Mouse (Mus musculus): Measurements from ENCODE around the gene Zswim4.

The Zswim4 gene

DNA sequence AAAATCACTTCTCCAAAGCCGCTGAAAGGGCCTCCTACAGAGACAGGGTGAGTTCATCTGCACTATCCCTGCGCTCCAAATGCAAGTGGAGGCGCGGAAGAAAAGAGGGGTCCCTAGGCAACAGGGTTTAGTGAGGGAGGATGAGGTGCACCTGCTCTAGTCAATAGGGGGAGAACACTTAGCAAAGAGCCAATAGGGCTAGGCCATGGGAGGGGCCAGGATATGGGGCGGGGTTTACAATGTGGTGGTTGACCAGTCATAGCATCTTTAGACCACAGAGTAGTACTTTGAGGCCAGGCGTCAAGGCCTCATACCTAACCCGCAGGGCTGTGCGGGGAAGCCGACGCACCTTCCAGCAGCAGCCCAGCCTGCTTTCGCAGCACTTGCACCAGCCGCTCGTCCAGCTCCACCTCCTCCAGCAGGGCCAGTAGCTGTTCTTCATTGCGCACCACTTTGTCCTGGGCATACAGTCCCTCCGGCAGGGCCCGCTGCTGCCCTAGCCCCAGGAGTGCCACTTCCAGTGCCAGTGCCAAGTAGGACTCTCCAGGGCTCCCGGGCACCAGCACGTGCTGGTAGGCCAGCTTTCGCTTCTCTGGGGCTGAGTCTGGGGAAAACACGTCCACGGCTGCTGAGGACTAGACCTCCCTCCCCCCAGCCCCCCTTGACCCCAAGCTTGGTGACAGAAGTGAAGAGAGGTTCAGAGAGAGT, 13.4 kb downstream of the Zswim4 start:
- DNase-seq, result no peak

DNA sequence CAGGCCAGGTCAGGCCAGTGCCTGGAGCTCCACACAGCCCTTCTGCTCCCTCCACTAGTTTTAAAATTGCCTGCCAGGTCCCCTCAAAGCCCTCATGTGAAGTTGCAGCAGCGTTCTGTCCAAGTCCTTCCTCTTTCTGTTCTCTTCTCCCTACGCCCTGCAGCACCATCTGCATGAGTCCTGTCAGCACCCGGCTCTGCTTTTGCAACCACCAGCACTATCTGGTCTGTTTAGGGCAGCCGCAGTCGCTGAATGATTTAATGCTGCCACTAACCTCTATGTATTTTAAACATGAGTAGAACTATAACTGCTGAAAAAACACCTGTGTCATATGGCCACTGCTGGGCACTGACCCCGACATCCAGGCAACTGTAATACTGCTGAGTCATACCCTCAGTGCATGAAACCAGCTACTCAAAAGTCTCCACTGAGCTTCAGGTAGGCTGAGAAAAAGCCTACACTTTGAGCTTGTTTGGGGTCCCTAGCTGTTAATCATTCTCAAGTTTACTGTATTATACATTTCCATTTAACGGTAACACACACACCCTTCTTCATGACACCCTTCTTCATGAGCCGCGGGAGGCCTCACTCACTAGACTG, 14.2 kb downstream of the Zswim4 start:
- DNase-seq, result no peak

DNA sequence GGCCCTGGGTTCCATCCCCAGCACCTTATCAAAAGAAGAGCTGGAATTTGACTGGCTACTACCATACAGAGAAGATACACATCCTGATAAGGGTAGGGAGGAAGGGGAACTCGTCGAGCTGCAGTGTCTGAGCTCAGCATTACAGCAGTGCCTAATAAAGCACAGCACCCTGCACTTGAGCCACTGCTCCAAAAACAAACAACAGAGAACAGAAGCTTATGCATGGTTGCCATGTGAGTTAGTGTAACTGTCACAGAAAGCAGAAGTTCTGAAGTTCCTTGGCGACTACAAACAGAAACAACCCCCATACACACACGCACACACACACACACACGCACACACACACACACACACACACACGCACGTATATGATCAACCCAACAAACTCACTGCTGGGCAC, 16.8 kb downstream of the Zswim4 start:
- DNase-seq, result no peak

DNA sequence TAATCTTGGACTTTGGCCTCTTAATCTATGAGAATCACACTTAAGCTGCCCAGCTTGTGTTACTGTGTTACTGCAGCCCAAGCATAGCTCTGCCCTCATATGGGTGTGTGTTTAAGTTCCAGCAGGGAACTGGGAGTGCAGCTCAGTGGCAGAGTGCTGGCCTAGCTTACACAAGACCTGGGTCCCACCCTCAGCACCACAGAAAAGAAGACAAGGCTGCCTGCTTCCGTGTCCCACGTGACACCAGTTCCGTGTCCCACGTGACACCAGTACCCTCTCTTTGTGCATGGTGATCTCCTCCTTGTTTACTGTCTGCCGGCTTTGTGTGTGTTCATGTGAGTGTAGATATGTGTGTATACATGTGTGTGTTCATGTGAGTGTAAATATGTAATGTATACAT, 18.7 kb downstream of the Zswim4 start:
- DNase-seq, result no peak

DNA sequence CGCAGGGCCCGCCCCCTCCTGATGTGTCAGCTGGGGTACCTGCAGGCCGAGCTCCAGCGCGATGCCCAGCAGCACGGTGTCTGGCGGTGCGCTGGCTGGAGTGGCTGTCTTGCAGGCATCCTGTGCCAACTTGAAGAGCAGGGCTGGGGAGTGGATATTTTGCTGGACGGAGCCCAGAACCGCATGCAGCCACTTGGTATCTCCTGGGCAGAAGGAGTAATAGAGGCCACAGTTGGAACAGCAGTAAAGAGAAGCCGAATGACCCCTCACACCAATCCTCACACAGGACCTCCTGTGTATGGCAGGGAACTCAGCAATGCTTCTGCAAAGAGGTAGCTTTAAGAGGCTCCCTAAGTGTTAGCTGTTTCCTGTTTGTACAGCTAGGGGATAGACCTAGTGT, 19.6 kb downstream of the Zswim4 start:
- no peak for DNase-seq

DNA sequence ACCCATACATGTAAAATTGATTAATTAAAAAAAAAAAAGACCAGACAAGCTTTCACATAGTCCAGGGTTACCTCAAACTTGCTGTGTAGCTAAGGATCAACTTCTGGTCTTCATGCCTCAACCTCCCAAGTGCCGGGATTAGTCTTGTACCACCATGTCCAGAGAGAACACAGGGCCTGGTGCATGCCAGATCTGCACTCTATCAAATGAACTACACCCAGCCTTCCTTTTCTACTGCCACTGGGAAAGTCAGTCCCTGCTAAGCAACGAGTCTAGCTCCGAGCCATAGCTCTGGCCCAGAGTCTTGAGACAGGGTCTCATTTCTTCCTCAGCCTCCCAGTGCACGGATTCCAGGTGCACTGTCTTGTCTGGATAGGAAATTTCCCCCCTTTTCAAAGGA, 23.6 kb downstream of the Zswim4 start:
- DNase-seq, result no peak

DNA sequence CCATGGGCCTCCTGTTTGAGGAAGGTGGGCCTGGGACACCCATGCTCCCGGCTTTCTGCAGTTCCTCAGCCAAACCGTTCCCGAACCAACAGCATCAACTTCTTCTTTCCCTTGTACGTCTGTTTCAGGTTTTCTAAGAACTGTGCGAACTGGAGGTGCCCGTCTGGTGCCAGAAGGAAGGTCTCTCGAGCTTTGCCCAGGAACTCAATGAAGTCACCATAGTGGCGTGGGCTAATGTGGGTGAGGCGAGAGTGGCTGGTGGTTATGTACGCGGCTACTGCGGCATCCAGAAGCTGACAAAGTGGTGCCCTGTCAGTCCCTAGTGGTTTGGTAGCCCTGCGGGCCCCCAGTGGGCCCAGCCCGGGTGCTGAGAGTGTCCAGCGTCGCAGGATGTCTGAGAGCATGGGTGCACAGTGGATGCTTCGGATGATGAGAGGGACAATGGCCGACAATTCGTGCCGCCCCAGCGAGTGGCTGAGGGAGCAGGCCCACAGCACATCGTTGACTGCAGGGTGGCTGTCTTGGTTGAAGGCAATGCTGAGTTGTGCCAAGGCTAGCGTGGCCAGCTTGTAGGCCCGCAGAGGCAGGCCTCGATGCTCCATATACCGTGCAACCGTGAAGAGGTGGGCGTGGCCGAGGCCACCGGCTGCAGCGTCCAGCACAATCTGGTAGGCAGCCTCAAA, 24.8 kb downstream of the Zswim4 start:
- DNase-seq, result no peak

DNA sequence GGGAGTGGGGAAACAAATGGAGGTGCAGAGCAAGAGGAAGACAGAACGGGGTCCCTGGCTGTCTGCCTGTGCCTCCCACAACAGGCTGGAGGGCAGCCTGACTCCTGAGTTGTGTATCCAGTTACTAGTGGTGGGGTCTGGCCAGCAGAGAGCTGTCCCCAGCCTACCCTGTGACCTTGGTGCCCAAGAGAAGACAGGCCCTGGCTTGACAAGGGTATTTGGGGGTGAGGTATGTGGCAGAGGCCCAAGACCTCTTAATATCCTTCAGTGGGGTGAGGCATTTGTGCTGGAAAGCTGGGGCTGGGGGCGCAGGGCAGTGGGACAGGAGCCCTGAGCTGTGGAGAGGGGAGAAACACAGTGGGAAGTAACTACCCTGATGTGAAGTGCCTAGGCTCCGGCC, 25.7 kb downstream of the Zswim4 start:
- no peak for DNase-seq

DNA sequence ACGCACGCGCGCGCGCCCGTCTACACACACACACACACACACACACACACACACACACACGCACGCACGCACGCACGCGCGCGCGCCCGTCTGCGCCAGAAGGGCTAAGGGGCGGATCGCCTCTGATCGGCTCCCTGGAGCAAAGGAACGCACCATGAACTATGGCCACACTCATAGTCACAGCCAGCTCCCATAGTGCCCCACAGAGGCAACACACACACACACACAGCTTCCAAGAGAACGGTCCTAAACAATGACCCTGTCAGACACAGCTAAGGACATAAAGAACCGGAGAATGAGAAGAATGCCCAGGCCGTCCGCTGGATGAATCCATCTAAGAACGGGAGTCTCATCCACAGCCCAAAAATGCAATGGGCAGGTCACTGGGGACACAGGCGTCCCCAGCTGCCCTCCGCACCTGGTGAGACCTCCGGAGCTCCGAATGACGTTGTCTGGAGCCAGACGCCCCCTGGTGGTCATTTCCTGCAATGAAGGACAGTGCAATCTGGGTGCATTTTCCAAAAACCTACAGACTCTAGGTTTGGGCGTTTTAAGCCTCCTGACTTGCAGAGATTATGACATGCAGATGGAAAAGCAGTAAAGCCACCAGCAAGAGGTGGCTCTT, 26.6 kb downstream of the Zswim4 start:
- peak; percentile 69 for DNase-seq

DNA sequence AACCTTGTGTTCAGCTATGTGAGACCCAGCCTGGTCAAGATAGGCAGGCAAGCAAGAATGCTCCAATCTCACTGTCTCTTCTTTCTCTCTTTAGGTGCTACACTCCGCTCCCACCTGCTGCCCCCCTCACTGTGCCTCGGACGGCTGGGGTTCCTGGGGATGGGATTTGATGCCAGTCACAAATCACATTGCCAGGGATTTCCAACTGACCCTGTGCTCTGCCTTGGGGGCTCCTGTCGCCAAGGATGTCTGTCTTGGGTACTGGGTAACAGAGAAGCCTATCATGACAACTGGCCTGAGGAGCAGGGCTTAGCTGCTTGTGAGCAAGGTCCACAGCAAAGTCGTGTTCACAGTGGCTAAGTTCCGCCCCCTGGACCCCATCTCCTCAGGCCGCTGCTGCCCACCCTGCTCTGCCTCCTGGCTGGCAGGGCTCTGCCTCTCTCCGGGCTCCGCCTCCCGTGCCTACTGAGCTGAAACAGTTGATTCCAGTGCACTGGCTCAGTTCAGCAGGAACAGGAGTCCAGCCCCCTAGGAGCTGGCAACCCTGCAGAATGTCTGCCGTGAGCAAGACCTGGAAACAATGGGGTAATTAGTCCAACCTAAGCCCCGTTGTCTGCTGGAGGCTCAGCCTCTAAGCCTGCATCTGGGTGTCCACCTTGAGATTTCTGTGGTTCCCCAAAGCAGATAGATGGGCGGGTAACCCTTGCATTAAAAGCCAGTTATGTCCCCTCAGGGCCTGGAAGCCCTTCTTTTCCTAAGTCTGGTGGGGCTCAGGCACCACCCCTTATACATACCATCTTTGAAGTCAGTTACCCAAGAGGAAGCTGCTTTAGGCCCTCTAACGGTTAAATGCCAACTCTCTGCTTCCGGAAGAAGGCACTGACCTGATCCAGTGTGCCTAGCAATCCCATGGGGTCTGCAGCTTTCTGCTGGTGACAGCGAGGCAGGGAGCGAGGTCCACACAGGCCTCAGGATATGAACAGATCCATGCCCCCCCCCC, 28.2 kb downstream of the Zswim4 start:
- DNase-seq, result no peak

DNA sequence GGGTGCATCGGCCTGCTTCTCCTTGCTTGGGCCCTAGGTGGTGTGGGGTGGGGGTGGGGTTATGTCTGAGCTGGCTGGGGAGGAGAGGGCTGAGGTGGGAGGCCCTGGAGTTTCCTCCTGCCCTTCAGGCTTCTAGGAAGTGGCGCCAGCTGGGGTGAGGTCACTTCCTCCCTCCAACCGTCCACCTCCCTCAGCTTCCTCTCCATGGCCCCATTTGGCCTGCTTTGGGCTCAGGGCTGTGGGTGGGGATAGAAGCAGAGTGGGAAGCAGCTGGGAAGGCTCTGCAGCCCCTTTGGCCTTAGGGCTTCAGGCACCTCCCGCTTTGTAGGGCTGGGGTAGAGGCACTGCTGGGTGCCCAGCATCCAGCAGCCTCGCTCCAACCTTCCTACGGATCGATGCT, 29.0 kb downstream of the Zswim4 start:
- no peak for DNase-seq

DNA sequence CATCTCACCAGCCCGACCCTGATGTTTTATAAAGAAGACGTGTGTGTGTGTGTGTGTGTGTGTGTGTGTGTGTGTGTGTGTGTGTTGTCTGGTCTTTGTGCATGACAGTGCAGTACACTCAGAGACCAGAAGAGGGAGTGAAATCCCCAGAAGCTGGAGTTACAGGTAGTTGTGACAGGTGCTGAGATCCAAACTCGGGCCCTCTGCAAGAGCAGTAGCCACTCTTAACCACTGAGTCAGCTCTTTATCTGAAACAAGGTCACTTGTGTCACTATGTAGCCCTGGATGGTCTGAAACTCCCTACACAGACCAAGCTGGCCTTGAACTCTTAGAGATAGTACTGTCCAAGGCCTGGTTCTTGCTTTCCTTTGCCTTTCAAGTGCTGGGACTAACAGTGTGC, 30.2 kb downstream of the Zswim4 start:
- DNase-seq, result no peak

DNA sequence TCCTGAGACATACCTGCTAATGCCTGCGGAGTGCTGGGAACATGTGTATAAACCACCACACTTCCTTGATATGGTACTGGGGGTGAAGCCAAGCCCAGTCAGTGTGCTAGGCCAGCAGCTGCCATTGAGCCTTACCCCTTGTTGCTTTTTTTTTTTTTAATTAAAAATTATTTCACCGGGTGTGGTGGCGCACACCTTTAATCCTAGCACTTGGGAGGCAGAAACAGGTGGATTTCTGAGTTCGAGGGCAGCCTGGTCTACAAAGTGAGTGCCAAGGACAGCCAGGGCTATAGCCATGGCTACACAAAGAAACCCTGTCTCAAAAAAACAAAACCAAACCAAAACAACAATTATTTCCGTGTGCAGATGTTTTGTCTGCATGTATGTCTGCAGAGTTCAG, 31.8 kb downstream of the Zswim4 start:
- DNase-seq, result no peak

DNA sequence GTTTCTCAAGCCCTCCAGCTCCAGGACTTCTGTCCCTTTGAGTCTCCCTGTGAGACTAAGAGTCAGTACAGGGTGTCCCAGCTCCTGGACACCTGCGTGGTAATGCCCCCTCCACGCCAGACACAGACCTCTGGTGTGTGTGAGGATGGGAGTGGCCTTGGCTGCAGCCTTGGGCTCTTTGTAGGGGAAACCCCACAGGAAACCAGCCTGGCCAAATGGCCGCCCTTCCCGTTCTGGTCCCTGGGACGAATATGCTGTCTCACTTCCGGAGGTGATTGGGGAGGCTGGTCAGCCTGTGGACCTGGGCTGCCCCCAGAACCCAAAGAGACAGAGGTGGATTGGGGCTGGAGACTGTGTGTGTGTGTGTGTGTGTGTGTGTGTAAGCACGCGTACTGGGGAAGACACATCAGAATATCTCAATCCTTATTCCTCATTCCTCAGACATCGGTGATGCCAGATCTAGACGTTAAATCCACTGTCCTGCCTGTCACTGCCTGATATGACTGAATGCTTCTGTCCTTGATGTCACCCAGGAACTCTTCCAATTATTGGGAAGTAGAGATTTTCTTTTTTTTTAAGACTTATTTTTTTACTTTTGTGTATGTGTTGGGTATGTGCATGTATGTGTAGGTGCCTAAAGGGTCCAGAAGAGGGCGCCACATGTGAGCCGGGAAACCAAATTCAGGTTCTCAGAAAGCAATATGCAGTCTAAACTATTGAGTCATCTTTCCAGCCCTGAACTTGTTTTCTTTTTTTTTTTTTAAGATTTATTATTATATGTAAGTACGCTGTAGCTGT, 32.7 kb downstream of the Zswim4 start:
- DNase-seq, result no peak

DNA sequence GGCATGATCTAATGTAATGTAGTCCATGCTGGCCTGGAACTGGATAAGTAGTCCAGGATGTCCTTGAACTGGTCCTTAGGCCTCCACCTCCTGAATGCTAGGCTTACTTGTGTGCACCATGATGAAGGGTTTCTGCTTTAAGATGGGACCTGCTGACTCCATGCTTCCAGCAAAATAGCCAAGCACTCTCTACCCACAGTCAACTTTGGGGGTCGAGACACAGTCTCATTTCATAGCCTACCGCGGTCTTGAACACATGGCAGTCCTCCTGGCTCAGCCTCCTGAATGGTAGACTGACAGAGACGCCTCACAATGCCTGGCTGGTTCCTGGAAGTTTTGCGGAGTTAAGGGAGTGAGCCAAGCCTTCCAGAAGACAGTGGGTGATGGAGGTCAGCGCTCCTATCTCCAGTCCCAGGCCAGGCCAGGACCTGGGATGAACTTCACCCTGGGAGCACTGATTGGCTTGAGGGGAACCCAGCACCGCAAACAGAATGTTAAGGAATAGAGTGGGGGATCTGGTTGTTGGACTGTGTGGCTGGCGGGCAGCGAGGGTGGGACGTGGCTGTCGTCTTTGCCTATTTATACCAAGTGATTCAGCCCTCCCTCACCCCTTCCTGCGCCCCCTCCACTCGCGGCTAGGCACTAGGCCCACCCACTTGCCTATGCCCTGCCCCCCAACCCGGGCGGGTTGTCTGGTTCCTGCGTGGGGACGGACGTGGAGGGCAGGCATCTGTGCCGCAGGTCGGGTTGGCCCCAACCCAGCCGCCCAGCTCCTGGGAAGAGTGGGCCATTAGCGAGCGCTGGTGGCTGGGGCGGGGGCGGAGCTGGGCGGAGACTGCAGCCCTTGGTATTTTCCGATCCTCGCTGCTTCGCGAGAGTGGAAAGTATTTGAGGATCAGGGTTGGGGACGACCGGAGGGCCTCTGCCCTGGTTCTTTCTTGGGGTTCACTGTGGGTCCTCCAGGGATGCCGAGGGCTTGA, 33.6 kb downstream of the Zswim4 start:
- no peak for DNase-seq

DNA sequence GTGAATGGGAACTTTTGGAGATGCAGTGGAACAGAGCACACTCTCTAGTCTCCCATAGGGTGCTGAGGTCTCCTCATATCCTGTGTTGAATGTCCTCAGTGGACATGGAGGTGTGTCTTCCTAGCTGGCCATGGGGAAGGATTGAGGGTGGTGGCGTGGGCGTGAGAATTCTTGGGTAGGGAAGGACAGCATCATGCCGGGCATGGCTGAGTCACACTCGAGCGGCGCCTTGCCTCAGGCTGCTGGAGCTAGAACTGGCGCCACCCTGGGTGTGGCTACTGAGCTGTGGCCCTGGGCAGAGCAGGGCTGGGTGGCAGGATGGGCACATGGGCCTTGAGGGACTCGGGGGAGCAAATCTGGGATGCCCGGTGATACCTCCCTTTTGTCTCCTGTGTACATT, 34.4 kb downstream of the Zswim4 start:
- DNase-seq, result no peak

DNA sequence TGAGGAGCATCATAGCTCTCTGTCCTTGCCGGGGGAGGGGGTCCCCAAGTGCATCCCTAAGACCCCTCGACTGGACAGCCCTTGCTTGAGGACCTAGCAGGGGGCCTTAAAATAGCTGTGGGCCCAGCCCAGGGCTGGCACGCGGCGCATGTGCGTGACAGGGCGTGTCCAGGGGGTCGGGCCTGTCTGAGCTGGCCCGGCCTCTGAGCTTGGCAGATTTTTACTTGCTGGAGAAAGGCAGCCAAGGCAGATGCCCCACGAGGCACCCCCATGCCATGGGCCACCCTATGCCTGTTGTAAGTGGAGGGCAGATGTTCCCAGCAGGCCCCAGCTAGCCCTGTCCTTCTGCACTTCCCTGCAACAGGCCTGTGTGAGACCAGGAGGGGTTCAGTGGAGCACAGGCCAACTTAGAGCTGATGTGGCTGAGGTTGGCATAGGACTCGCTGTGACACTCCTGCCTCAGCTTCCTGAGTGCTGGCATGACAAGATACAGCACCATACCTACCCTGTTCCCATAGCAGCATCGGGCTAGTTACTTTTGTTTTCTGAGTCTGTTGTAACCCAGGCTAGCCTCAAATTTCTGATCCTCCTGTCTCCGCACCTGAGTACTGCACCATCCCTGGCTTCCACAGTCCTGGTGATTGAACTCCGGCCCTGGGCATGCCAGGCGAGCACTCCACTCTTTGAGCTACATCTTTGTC, 35.2 kb downstream of the Zswim4 start:
- DNase-seq, result no peak

DNA sequence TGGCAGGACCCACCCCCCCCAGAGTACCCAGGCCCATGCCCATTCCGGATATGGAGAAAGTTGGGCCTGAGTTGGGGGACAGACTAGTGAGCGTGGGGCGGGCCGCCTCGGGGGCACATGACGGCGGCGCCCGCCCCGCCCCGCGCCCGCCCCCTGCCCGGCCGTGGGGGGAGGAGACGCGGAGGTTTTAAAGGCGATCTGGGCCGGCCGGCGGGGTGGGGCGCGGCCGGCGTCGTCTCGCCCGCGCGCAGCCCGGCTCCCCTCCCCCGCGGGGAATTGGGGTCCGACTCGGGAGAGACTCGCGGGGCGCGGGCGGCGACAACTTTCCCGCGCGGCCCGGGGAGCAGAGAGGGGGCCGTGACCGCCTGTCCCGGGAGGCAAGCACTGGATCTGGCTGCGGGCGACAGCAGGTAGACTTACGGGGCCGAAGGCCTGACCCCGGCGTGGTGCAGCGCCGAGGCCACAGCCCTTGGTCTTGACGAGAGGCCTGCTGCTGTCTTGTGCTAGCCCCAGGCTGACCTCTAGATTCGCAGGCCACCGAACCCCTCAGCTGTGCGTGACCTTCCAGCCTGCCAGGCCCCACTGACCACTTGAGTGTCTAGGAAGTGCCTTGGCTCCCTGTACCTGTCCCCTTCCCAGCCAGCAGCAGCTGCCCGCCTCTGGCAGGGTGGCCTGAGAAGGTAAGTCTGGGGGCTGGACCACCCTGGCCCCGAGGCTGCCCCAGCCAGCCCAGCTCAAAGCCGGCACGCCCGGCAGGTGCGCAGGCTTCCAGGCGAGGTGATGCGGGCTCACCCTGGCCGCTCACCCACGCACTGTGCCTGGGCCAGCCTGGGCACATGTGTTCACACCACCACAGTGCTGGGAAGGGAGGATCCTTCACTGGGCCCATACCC, 36.0 kb downstream of the Zswim4 start:
- no peak for DNase-seq

DNA sequence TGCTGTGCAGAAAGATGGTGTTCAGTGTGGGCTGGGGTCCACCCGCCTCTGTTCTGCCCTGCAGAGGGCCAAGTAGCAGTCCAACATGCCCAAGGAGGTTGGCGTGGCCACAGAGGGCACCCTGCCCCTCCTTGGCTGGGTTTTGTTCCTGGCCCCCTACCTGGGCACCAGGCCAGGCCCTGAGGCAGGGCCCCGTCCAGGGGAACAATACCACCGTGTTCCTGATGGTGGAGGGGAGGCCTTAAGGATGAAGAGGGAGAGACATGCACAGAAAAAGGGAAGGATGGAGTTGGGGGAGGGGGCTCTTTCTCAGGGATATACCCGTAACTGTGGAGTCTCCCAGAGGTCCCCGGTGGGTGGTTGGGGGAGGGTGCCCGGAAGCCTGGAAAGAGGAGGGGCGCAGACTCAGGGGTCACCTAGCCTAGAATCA, 36.7 kb downstream of the Zswim4 start:
- DNase-seq, result no peak

All from cerebellum, adult 11-12 months (tissue).